Mouse (Mus musculus) spleen, postnatal 4 days (tissue): ENCODE measurements around the gene Dcaf11.

ENCODE experiments used
- DNase-seq, 2 experiments: peaks; one replicate each; pipeline ENCODE4 v3.0.0; 2022; ENCODE audit warnings: low spot score in 2 of 2

Dcaf11 gene

DNA sequence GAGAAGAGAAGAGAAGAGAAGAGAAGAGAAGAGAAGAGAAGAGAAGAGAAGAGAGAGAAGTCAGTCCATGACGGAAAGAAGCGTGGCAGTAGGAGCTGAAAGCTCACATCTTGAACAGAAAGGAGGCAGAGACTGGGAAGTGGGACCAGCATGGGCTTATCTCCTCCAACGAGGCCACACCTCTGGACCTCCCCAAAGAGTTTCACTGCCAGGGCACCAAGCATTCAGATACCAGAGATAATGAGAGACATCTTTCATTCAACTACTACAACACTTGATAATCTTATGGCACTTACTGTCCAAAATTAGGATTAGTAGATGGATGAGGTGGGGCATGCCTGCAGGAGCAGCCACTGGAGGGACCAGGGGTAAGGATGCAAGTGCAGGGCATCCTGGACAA lies 4.0 kb upstream of the Dcaf11 start:
- DNase-seq = no peak

GRCm38 (mm10) chr14:55557003-55557402 lies 2.8 kb upstream of the Dcaf11 start:
- DNase-seq = peak; percentile 84 to 92

DNA sequence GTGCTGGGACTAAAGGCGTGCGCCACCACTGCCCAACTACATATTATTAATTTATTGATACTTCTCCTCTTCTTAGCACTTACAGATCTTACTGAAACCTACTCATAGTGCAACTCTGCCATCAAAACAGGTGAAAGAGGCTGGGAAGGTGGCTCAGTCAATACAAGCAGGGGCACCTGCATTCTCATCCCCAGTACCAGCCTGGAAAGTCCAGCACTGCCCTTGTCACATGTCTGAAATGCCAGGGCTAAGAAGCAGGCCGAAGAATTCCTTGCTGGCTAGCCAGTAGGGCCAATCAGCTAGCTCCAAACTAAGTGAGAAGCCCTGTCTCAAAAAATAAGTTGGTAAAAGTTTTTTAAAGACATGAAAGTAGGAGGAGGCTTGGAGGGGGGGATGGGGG lies 2.2 kb upstream of the Dcaf11 start:
- peak in 1 of 2 experiments; percentile 61 for DNase-seq

GRCm38 (mm10) chr14:55558740-55559448 lies 912 bp upstream of the Dcaf11 start:
- no peak for DNase-seq

GRCm38 (mm10) chr14:55560202-55561073 lies 632 bp downstream of the Dcaf11 start, which contains the start of gene A730061H03Rik:
TSS of gene A730061H03Rik (minus strand) at chr14:55560406.
- peak; percentile 96 to 97 for DNase-seq

DNA sequence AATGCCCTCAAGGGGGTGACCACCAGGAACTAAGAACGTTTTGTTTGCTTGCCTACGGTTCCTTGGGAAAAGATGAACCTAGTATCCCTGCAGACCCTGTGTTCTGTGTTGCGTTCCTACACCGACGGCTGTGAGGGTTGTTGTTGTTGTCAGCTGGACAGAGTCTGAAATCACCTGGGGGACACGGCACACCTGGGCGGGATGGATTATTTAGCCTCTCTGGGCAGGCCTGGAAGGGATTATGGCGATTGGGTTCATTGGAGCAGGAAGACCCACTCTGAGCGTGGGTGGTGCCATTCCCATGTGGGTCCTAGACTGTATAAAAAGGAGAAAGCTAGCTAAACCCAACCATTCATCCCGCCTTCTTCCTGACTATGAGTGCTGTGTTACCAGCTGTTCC lies 2.1 kb downstream of the Dcaf11 start:
- DNase-seq = no peak

GRCm38 (mm10) chr14:55563249-55563648 lies 3.4 kb downstream of the Dcaf11 start:
- no peak for DNase-seq

- no peak for DNase-seq
These were observed 5.9 kb downstream of the Dcaf11 start for GRCm38 (mm10) chr14:55565748-55566147.

- DNase-seq = no peak
These were observed 7.7 kb downstream of the Dcaf11 start for GRCm38 (mm10) chr14:55567496-55567895.

GRCm38 (mm10) chr14:55570588-55570987 lies 10.8 kb downstream of the Dcaf11 start:
- DNase-seq = no peak

DNA sequence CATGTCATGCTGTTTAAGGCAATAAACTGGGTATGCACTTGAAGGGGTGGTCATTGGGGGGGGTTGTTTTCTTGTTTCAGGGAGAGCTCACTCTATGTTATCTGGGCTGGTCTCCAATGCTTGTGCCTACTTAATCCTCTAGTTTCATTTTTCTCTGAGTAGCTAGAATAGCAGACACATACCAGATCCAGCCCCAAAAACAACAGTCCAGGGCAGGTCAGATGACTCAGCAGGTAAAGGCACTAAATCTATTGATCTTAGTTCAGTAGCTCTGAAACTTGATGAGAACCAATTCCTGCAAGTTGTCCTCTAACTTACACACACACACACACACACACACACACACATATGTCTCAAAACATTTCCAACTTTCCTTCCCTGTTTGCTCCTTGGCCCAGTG lies 12.0 kb downstream of the Dcaf11 start:
- DNase-seq = no peak

- no peak for DNase-seq
These were observed 15.5 kb downstream of the Dcaf11 start, which contains the start of gene Fitm1 for GRCm38 (mm10) chr14:55575302-55575701. TSS of gene Fitm1 (plus strand) at chr14:55575617.

GRCm38 (mm10) chr14:55575711-55576110 lies 15.9 kb downstream of the Dcaf11 start:
- DNase-seq = no peak

DNA sequence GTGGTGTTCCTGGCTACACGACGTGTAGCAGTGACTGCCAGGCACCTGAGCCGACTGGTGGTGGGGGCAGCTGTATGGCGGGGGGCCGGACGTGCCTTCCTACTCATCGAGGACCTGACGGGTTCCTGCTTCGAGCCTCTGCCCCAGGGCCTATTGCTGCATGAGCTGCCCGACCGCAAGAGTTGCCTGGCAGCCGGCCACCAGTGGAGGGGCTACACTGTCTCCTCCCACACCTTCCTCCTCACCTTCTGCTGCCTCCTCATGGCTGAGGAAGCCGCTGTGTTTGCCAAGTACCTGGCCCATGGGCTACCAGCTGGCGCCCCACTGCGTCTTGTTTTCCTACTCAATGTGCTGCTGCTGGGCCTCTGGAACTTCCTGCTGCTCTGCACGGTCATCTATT lies 16.6 kb downstream of the Dcaf11 start:
- no peak for DNase-seq

DNA sequence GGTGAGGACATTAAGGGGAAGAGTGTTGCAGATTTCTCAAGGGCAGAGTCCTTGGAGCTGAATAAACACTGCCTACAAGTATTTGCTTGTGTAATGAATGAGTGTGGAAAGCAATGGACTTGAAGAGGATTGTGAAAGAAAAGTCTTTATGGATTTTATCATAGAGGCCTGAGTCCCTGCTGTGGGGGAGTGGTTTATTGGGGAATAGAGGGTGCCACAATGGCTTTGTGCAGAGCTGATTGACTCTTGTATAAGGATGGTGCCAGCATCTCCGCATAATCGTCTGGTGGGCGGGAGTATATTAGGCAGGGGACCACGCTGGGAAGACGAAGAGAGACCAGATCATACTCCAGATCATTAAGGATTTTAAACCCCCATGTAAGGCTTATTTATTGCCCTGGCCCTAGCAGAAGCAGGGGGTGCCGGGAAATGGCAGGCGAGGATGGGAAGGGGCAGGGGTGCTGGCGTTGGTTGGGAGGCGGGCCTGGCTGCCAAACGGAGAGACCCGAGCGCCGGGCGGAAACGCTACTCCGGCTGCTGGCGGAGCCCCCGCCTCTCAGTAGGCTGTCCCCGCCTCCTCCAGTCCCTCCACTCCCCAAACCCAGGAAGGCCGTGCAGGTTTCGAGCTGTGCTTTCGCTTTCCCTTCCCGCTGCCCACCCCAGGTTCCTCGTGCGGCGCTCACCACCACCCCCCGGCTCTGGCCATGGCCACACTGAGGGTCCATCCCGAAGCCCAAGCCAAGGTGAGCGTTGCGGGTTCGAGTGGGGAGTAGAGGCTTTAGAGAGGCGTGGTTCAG lies 18.3 kb downstream of the Dcaf11 start, which contains the start of gene Psme1:
Gene Psme1, plus strand, starts transcription at position 253 of the 797 bp plus-strand sequence.
- DNase-seq = peak; percentile 77 to 88

DNA sequence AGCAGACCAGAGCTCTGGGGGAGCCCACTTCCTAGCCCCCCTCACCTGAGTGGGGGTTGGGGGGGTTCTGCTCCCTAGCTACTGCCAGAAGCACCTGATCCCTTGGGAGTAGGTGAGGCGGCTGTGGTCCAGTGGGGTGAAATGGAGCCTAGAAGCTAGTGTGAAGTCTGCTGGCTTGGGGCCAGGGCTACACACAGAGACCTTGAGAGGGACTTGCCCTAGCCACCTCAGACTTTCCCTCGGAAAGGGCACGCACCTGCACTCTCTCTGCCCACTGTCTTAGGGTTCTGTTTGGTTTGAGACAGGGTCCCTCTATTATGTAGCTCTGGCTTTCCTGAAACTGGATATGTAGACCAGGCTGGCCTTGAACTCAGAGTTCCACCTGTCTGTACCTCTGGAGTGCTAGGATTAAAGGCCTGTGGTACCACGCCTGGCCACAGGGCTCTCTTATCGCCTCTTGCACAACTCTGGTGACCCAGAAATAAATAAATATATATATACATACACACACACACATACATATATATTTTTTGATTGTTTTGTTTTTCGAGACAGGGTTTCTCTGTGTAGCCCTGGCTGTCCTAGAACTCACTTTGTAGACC lies 19.0 kb downstream of the Dcaf11 start:
- DNase-seq = peak; percentile 62 to 82

- DNase-seq = no peak
These were observed 20.0 kb downstream of the Dcaf11 start for GRCm38 (mm10) chr14:55579511-55580496.

DNA sequence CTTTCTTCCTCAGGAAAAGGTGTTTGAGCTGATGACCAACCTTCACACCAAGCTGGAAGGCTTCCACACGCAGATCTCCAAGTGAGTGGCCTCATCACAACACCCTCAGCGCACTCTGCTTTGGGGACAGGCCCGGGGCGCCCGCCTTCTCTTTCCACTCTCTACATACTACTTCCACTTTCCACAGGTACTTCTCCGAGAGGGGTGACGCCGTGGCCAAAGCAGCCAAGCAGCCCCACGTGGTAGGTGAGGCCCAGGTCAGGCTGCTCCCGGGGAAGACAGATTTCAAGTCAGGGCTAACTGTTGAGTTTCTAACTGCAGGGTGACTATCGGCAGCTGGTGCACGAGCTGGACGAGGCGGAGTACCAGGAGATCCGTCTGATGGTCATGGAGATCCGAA lies 20.9 kb downstream of the Dcaf11 start:
- DNase-seq = no peak

GRCm38 (mm10) chr14:55581981-55582681 lies 22.3 kb downstream of the Dcaf11 start:
- no peak for DNase-seq

- no peak for DNase-seq
These were observed 24.5 kb downstream of the Dcaf11 start for GRCm38 (mm10) chr14:55584303-55584701.
